10 mouse cellular contexts compared by ENCODE assay signal in genomic region chr13:60488884-60489265, GRCm38 (mm10).
DNase-seq lines count a peak whose midpoint lies in the region; ATAC-seq and TF ChIP-seq lines count a peak whose summit lies in the region.
"Had no signal": no experiment of that assay in that cellular context is flagged by ENCODE, and none has a peak within 500 bp of the region (broad histone marks: within the 10 kb centered on the region; RNA-seq: fewer than 3 reads in every experiment).

No protein-coding gene starts in this region.

- no peak for TF ChIP-seq CTCF in heart, adult 2 months (IDR thresholded peaks at IDR 0.05)
- TF ChIP-seq CTCF in layer of hippocampus, adult 2 months (conservative IDR thresholded peaks at IDR 0.05) = no peak

- no peak overlapping the region for H3K4me2 ChIP-seq in intestine, embryonic 15.5 days (replicated peaks)
- H3K4me2 ChIP-seq: hindbrain, embryonic 14.5 days had no signal

- H3K9me3 ChIP-seq in embryonic facial prominence, embryonic 10.5 days = peaks cover 9% of the 10 kb centered on the region; the same call in 1 of the 2 replicates
- H3K9me3 ChIP-seq in intestine, embryonic 15.5 days = no peaks in the 10 kb centered on the region

- peak overlapping the region; percentile 68 for H3K27ac ChIP-seq in heart, adult 2 months
- H3K27ac ChIP-seq in layer of hippocampus, adult 2 months = peak overlapping the region; percentile 58
- peak overlapping the region; percentile 44; the same call in 1 of the 2 replicates for H3K27ac ChIP-seq in embryonic facial prominence, embryonic 10.5 days (replicated peaks)
- H3K27ac ChIP-seq in intestine, embryonic 15.5 days = peak overlapping the region; percentile 87
- H3K27ac ChIP-seq: hindbrain, embryonic 14.5 days had no signal

- peak in 1 of 2 experiments; percentile 15 for DNase-seq in heart, adult 2 months
- DNase-seq in heart, adult 8-10 months (ENCODE audit: low spot score) = no peak
- DNase-seq in layer of hippocampus, adult 2 months (ENCODE audit: low spot score in 2 of 2) = no peak
- no peak for DNase-seq in layer of hippocampus, adult 9-11 months
- no peak for DNase-seq in embryonic facial prominence, embryonic 10.5 days (ENCODE audit: low spot score)
- no peak for DNase-seq in right cerebral cortex, postnatal 25 days
- DNase-seq: thymus, postnatal 4 days had no signal

- no peak for TF ChIP-seq EP300 in heart, adult 2 months (IDR thresholded peaks at IDR 0.05; ENCODE audit: insufficient read depth, low read depth, low read length)

- peak; percentile 30; the same call in 1 of the 2 replicates for ATAC-seq in intestine, embryonic 15.5 days
- no peak for ATAC-seq in CD4-positive, CD25-positive, alpha-beta regulatory T cell, adult 4 months

- intact Hi-C loops in heart, adult 2 months (cut with DNase I) = loop anchor here (5.0 kb wide), 1 partner anchor 33 kb away; no protein-coding TSS in a partner anchor

- H3K27me3 ChIP-seq in heart, adult 2 months (ENCODE audit: control insufficient read depth, insufficient read depth, low read length) = no peaks in the 10 kb centered on the region
- H3K27me3 ChIP-seq in embryonic facial prominence, embryonic 10.5 days (replicated peaks; ENCODE audit: low read depth, poor library complexity, severe bottlenecking) = no peaks in the 10 kb centered on the region
- no peaks in the 10 kb centered on the region for H3K27me3 ChIP-seq in intestine, embryonic 15.5 days (replicated peaks)

- no peak for TF ChIP-seq POLR2A in heart, adult 2 months (IDR thresholded peaks at IDR 0.05; ENCODE audit: insufficient read depth, low read depth, low read length)

- no peak overlapping the region for H3K4me3 ChIP-seq in heart, adult 2 months
- no peak overlapping the region; the same call in 1 of the 2 replicates for H3K4me3 ChIP-seq in layer of hippocampus, adult 2 months
- H3K4me3 ChIP-seq in embryonic facial prominence, embryonic 10.5 days = no peak overlapping the region
- H3K4me3 ChIP-seq in intestine, embryonic 15.5 days (replicated peaks) = no peak overlapping the region

- WGBS in heart, adult 2 months = 66% methylated on average over 4 of the region's 4 CpGs
- 76% methylated on average over 4 of the region's 4 CpGs for WGBS in embryonic facial prominence, embryonic 10.5 days
- WGBS in intestine, embryonic 15.5 days = 54% methylated on average over 4 of the region's 4 CpGs

- no peak overlapping the region for H3K9ac ChIP-seq in heart, adult 2 months (ENCODE audit: low read depth, low read length)
- no peak overlapping the region for H3K9ac ChIP-seq in intestine, embryonic 15.5 days
- H3K9ac ChIP-seq: hindbrain, embryonic 14.5 days had no signal

- H3K79me2 ChIP-seq in heart, adult 2 months (replicated peaks; ENCODE audit: control insufficient read depth, insufficient read depth, low read length) = no peaks in the 10 kb centered on the region

- H3K4me1 ChIP-seq in heart, adult 2 months (ENCODE audit: control insufficient read depth, insufficient read depth, low read length) = peaks cover 8% of the 10 kb centered on the region
- peaks cover 17% of the 10 kb centered on the region for H3K4me1 ChIP-seq in embryonic facial prominence, embryonic 10.5 days
- H3K4me1 ChIP-seq in intestine, embryonic 15.5 days (replicated peaks) = no peaks in the 10 kb centered on the region

- H3K36me3 ChIP-seq in heart, adult 2 months (ENCODE audit: control insufficient read depth, insufficient read depth, low read length) = no peaks in the 10 kb centered on the region
- H3K36me3 ChIP-seq in embryonic facial prominence, embryonic 10.5 days (replicated peaks) = no peaks in the 10 kb centered on the region
- no peaks in the 10 kb centered on the region for H3K36me3 ChIP-seq in intestine, embryonic 15.5 days
